Mouse (Mus musculus): ENCODE measurements at regions not wholly inside any gene's neighbourhood (a gene's known extent, or its start where the extent isn't known, plus 50 kb on each side); places are given as distances from the start of the nearest gene placed in this dataset.

GRCm38 (mm10) chr2:115177896-115178295 is 403.6 kb upstream of the BC052040 start:
- TF ChIP-seq CTCF (conservative IDR thresholded peaks at IDR 0.05; ENCODE audit: low read length), result no peak
- no peak for TF ChIP-seq POU5F1 (IDR thresholded peaks at IDR 0.05; ENCODE audit: borderline replicate concordance, low read length)
